Mouse (Mus musculus) ES-Bruce4 (cell line): ENCODE measurements around the gene Tap1. TPM values are rescaled to one million over a fixed set of nuclear protein-coding genes. Genes with fewer than 3 reads are reported as not detected.

Experiments used
- H3K27ac ChIP-seq: 2 replicates; pipeline ENCODE4 v1.5.1; 2012; ENCODE audit warnings: low read length, inconsistent platforms; ENCODE audit not compliant: insufficient read depth
- H3K27me3 ChIP-seq: 2 replicates; pipeline ENCODE4 v1.6.1; 2012; ENCODE audit warnings: mild to moderate bottlenecking, low read length, inconsistent platforms; ENCODE audit not compliant: control insufficient read depth, poor library complexity, insufficient read depth, severe bottlenecking
- H3K36me3 ChIP-seq: 2 replicates; pipeline ENCODE4 v1.6.1; 2012; ENCODE audit warnings: inconsistent platforms, mild to moderate bottlenecking, low read length, moderate library complexity; ENCODE audit not compliant: control insufficient read depth, poor library complexity, insufficient read depth, severe bottlenecking
- H3K4me1 ChIP-seq: one replicate; pipeline ENCODE4 v1.8.1; 2011; ENCODE audit warnings: low read length; ENCODE audit not compliant: control insufficient read depth, insufficient read depth
- H3K4me3 ChIP-seq: 2 replicates; pipeline ENCODE4 v1.5.1; 2011; ENCODE audit warnings: low read depth, mild to moderate bottlenecking, low read length
- H3K9ac ChIP-seq: 2 replicates; pipeline ENCODE4 v1.6.1; 2012; ENCODE audit warnings: low read depth, mild to moderate bottlenecking, inconsistent platforms; ENCODE audit not compliant: poor library complexity, severe bottlenecking
- H3K9me3 ChIP-seq: replicated peaks from 2 replicates; pipeline ENCODE4 v1.6.1; 2012; ENCODE audit warnings: mild to moderate bottlenecking, low read length, inconsistent platforms; ENCODE audit not compliant: control insufficient read depth, poor library complexity, insufficient read depth, severe bottlenecking
- CTCF ChIP-seq: IDR thresholded peaks from one replicate; pipeline ENCODE4 v1.8.1; 2011; ENCODE audit warnings: low read depth, low read length
- EP300 ChIP-seq: IDR thresholded peaks from 2 replicates; pipeline ENCODE4 v1.6.1; 2011; ENCODE audit warnings: low read depth, low read length; ENCODE audit not compliant: insufficient read depth
- POLR2A ChIP-seq: IDR thresholded peaks from one replicate; pipeline ENCODE4 v1.8.1; 2011; ENCODE audit warnings: low read length; ENCODE audit not compliant: insufficient read depth
- polyA plus RNA-seq: library from polyadenylated mRNA; stranded (reverse); fragments of >200 nt; gene quantifications from 2 replicates; pipeline ENCODE4 v1.2.4, GENCODE M21; 2011; ENCODE audit warnings: low read depth; ENCODE audit not compliant: missing spikeins, insufficient read depth, insufficient read length

Tap1 gene
- polyA plus RNA-seq, 1 experiment: 24.6 TPM

GRCm38 (mm10) chr17:34185526-34185925, 1.8 kb upstream of the Tap1 start:
- Histone ChIP-seq H3K36me3 (no peaks in the 10 kb centered on the region), H3K9ac (no peak overlapping the region), H3K4me3 (no peak overlapping the region), H3K27ac (no peak overlapping the region), H3K9me3 (no peaks in the 10 kb centered on the region), H3K4me1 (no peaks in the 10 kb centered on the region), H3K27me3 (no peaks in the 10 kb centered on the region)
- no peak for TF ChIP-seq POLR2A
- no peak for TF ChIP-seq CTCF
- no peak for TF ChIP-seq EP300

- Histone ChIP-seq H3K9ac (peak overlapping the region; percentile 34; the same call in 1 of the 2 replicates), H3K27me3 (no peaks in the 10 kb centered on the region), H3K4me3 (peak overlapping the region; percentile 56), H3K27ac (no peak overlapping the region), H3K36me3 (no peaks in the 10 kb centered on the region), H3K4me1 (no peaks in the 10 kb centered on the region), H3K9me3 (no peaks in the 10 kb centered on the region)
- no peak for TF ChIP-seq POLR2A
- no peak for TF ChIP-seq EP300
- TF ChIP-seq CTCF: no peak
Observed at GRCm38 (mm10) chr17:34186885-34187260, 480 bp upstream of the Tap1 start.

DNA sequence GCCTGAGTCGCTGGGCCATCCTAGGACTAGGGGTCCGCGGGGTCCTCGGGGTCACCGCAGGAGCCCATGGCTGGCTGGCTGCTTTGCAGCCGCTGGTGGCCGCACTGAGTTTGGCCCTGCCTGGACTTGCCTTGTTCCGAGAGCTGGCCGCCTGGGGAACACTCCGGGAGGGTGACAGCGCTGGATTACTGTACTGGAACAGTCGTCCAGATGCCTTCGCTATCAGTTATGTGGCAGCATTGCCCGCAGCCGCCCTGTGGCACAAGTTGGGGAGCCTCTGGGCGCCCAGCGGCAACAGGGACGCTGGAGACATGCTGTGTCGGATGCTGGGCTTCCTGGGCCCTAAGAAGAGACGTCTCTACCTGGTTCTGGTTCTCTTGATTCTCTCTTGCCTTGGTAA, 657 bp downstream of the Tap1 start:
- Histone ChIP-seq H3K9ac (peak overlapping the region; percentile 65), H3K36me3 (no peaks in the 10 kb centered on the region), H3K27ac (no peak overlapping the region), H3K4me3 (peak overlapping the region; percentile 79), H3K9me3 (no peaks in the 10 kb centered on the region), H3K4me1 (no peaks in the 10 kb centered on the region), H3K27me3 (no peaks in the 10 kb centered on the region)
- TF ChIP-seq CTCF: no peak
- no peak for TF ChIP-seq POLR2A
- no peak for TF ChIP-seq EP300

DNA sequence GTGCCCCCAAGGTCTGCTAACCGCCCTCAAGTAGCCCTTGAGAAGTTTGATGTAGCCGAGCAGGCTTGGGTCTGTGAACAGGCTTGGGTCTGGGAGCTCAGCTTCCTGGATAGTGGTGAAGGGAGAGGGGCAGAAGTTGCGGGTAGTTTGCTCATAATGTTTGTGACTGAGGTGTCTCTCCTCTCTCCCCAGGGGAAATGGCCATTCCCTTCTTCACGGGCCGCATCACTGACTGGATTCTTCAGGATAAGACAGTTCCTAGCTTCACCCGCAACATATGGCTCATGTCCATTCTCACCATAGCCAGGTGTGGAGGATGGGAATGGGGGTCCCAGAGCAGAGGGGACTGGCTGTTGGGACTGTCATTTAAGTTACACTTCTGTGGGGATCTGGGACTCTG, 1.6 kb downstream of the Tap1 start:
- no peak for TF ChIP-seq CTCF
- TF ChIP-seq EP300: no peak
- TF ChIP-seq POLR2A: no peak
- no peaks in the 10 kb centered on the region for H3K27me3 ChIP-seq
- H3K4me1 ChIP-seq: no peaks in the 10 kb centered on the region
- no peak overlapping the region for H3K4me3 ChIP-seq
- no peaks in the 10 kb centered on the region for H3K36me3 ChIP-seq
- H3K9ac ChIP-seq: no peak overlapping the region
- H3K9me3 ChIP-seq: no peaks in the 10 kb centered on the region
- no peak overlapping the region for H3K27ac ChIP-seq

GRCm38 (mm10) chr17:34192852-34193251, 5.5 kb downstream of the Tap1 start:
- no peak overlapping the region for H3K9ac ChIP-seq
- H3K9me3 ChIP-seq: no peaks in the 10 kb centered on the region
- TF ChIP-seq CTCF (no peak), EP300 (peak; percentile 72; the same call in 1 of the 2 replicates)

DNA sequence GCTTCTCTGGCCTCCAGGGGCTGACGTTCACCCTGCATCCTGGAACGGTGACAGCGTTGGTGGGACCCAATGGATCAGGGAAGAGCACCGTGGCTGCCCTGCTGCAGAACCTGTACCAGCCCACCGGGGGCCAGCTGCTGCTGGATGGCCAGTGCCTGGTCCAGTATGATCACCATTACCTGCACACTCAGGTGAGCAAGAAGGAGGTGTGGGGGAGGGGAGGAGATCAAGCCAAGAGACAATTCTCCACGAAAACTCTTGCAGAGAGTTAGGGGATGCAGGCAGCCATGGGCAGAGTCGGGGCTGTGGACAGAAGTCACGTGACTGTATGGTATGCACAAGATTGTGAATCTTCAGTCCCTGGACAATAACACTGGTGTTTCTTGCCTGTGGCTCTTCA, 6.1 kb downstream of the Tap1 start:
- Histone ChIP-seq H3K9ac (no peak overlapping the region), H3K4me3 (no peak overlapping the region), H3K9me3 (no peaks in the 10 kb centered on the region), H3K27me3 (0 out of 2 replicates have a peak, but pooled peaks cover 2% of the 10 kb centered on the region), H3K4me1 (no peaks in the 10 kb centered on the region), H3K27ac (no peak overlapping the region), H3K36me3 (no peaks in the 10 kb centered on the region)
- TF ChIP-seq POLR2A: no peak
- TF ChIP-seq CTCF: no peak
- TF ChIP-seq EP300: no peak

More at GRCm38 (mm10) chr17:34192852-34193251, 5.5 kb downstream of the Tap1 start:
- Histone ChIP-seq H3K27ac (no peak overlapping the region), H3K27me3 (no peaks in the 10 kb centered on the region), H3K4me3 (no peak overlapping the region), H3K36me3 (no peaks in the 10 kb centered on the region), H3K4me1 (no peaks in the 10 kb centered on the region)

GRCm38 (mm10) chr17:34194723-34195122, 7.4 kb downstream of the Tap1 start:
- Histone ChIP-seq H3K4me3 (no peak overlapping the region), H3K9ac (no peak overlapping the region), H3K4me1 (no peaks in the 10 kb centered on the region), H3K27me3 (0 out of 2 replicates have a peak, but pooled peaks cover 2% of the 10 kb centered on the region), H3K36me3 (no peaks in the 10 kb centered on the region), H3K27ac (no peak overlapping the region), H3K9me3 (no peaks in the 10 kb centered on the region)
- TF ChIP-seq CTCF: no peak
- TF ChIP-seq POLR2A: no peak
- TF ChIP-seq EP300: no peak
